Mouse (Mus musculus): ENCODE measurements around the gene Acbd6.

DNA sequence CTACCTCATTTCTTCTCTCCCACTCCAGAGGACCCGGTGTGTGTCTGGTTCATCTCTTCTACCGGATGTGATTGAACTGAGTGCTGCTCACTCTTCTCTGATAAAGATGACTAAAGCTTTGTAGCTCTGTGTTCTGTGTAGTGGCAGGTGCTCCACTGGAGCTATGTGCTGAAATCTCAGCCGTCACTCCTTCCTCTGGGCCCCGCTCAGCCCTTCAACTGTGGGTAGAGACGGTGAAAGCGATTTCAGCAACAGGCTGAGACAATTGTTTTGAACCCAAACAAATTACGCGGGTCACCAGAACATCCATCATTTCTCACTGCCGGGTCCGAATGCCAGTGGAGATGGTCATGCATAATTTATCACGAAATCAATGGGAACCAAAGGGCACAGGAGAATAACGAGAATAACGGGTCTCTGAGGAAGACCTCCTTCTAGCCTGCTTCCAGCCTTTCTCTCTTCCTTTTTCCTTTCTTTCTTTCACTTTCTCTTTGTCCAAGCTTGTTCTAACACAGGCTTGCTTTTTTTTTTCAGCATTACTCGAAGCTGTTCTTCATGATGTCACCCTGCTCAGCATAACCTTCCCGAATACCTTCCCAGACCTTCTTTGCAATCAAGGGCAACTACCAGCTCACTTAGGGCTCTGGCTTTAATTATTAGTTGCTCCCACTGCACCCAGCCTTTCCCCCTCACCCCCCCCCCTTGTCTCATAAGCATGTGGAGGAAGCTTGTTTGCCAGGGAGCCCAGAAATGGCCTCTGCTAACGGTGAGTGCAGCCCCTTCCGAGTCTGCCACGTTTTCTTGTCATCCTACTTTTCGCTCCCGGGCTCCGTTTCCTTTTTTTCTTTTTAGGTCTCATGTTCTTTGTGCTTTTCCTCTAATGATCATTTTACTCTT, 27.1 kb upstream of the Acbd6 start:
- TF ChIP-seq POLR2A (IDR thresholded peaks at IDR 0.05; ENCODE audit: control insufficient read depth, extremely low read depth, insufficient read depth, low read length, poor library complexity) = no peak
- TF ChIP-seq CTCF (IDR thresholded peaks at IDR 0.05; ENCODE audit: borderline replicate concordance, control insufficient read depth, extremely low read depth, insufficient read depth, low read length, poor library complexity) = no peak

Data from thymus, adult 2 months (tissue).